In the genomic region with DNA sequence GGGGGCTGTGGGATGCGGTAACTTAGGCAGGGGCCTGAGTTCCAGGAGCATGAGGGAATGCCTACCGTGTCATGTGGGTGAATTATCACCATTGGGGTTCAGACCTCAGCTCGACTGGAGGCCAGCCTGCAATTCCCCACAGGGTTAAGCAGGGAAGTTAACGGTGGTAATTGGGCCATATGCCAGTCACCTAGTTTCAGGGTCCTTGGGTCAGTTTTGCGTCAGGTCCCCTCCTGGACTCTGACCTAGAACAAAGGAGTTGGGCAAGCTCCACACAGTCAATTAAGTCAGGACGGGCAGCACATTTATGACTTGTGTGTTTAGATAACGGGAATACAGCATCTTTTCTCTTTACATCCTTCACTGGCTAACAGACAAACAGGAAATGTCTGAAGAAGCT, we compare ENCODE assay signal across 19 mouse cellular contexts. TPM values are rescaled to one million over a fixed set of nuclear protein-coding genes. Genes with fewer than 3 reads are reported as not detected.
DNase-seq lines count a peak whose midpoint lies in the region; ATAC-seq and TF ChIP-seq lines count a peak whose summit lies in the region.
"Had no signal": no experiment of that assay in that cellular context is flagged by ENCODE, and none has a peak within 500 bp of the region (broad histone marks: within the 10 kb centered on the region; RNA-seq: fewer than 3 reads in every experiment).

No protein-coding gene starts in this region.

- no peak overlapping the region for H3K9ac ChIP-seq in heart, postnatal 0 days (replicated peaks; ENCODE audit: low read depth, low read length)
- H3K9ac ChIP-seq in liver, embryonic 16.5 days (ENCODE audit: low read depth, low read length), result no peak overlapping the region
- H3K9ac ChIP-seq in intestine, embryonic 16.5 days (ENCODE audit: low read depth, low read length), result no peak overlapping the region
- no peak overlapping the region for H3K9ac ChIP-seq in limb, embryonic 14.5 days (ENCODE audit: low read depth, low read length, severe bottlenecking)
- H3K9ac ChIP-seq: hindbrain, embryonic 15.5 days; midbrain, embryonic 15.5 days; stomach, embryonic 15.5 days had no signal

- no peak for TF ChIP-seq EP300 in heart, postnatal 0 days (IDR thresholded peaks at IDR 0.05; ENCODE audit: low read depth)

- H3K4me3 ChIP-seq in heart, postnatal 0 days (ENCODE audit: low read depth, low read length), result no peak overlapping the region
- no peak overlapping the region for H3K4me3 ChIP-seq in liver, embryonic 16.5 days (ENCODE audit: low read depth, low read length)
- H3K4me3 ChIP-seq in intestine, embryonic 16.5 days (ENCODE audit: low read length), result no peak overlapping the region
- H3K4me3 ChIP-seq in limb, embryonic 14.5 days (replicated peaks; ENCODE audit: low read length), result no peak overlapping the region
- H3K4me3 ChIP-seq: hindbrain, embryonic 15.5 days; midbrain, embryonic 15.5 days; myocyte; stomach, embryonic 15.5 days had no signal

- DNase-seq in heart, postnatal 0 days (ENCODE audit: low spot score), result no peak
- DNase-seq in heart, adult 9 months (ENCODE audit: low spot score in 2 of 2), result no peak
- DNase-seq in liver, result no peak
- DNase-seq in limb, embryonic 14.5 days (ENCODE audit: low spot score), result no peak
- DNase-seq in right cerebral cortex, postnatal 10 days (ENCODE audit: low spot score in 2 of 2), result no peak
- no peak for DNase-seq in cerebellum, postnatal 36 days
- DNase-seq: cerebellum, adult 8-10 months; heart, postnatal 10 days; kidney, adult 18-20 months; lung, adult 2 months; lung, postnatal 36 days; thymus, adult 18-20 months had no signal

- no peak for TF ChIP-seq POLR2A in limb, embryonic 14.5 days (IDR thresholded peaks at IDR 0.05; ENCODE audit: borderline replicate concordance, extremely low read depth, insufficient read depth, insufficient read length)

- 0 out of 2 replicates have a peak overlapping the region, but pooled peaks have one; percentile 7 for H3K27ac ChIP-seq in heart, postnatal 0 days (ENCODE audit: low read depth)
- peak overlapping the region; percentile 44; the same call in 1 of the 2 replicates for H3K27ac ChIP-seq in liver, embryonic 16.5 days (ENCODE audit: low read length)
- H3K27ac ChIP-seq in intestine, embryonic 16.5 days (ENCODE audit: low read length), result peak overlapping the region; percentile 24; the same call in 1 of the 2 replicates
- H3K27ac ChIP-seq in limb, embryonic 14.5 days (replicated peaks; ENCODE audit: low read depth, low read length), result peak overlapping the region; percentile 48; the same call in 1 of the 2 replicates
- H3K27ac ChIP-seq: hindbrain, embryonic 15.5 days; midbrain, embryonic 15.5 days; stomach, embryonic 15.5 days had no signal

- H3K27me3 ChIP-seq in heart, postnatal 0 days (ENCODE audit: control insufficient read depth, insufficient read depth, low read length), result no peaks in the 10 kb centered on the region
- H3K27me3 ChIP-seq in liver, embryonic 16.5 days (ENCODE audit: control insufficient read depth, insufficient read depth, low read depth, low read length), result no peaks in the 10 kb centered on the region
- H3K27me3 ChIP-seq in intestine, embryonic 16.5 days (replicated peaks; ENCODE audit: control insufficient read depth, insufficient read depth, low read length), result no peaks in the 10 kb centered on the region
- no peaks in the 10 kb centered on the region for H3K27me3 ChIP-seq in limb, embryonic 14.5 days (ENCODE audit: control insufficient read depth, insufficient read depth, low read length)
- H3K27me3 ChIP-seq: hindbrain, embryonic 15.5 days; midbrain, embryonic 15.5 days; stomach, embryonic 15.5 days had no signal

- H3K4me1 ChIP-seq in heart, postnatal 0 days (ENCODE audit: control insufficient read depth, insufficient read depth), result peaks cover 5% of the 10 kb centered on the region
- peaks cover 26% of the 10 kb centered on the region for H3K4me1 ChIP-seq in liver, embryonic 16.5 days (ENCODE audit: control insufficient read depth, low read depth, low read length)
- H3K4me1 ChIP-seq in intestine, embryonic 16.5 days (ENCODE audit: control insufficient read depth, insufficient read depth, low read length), result peaks cover 17% of the 10 kb centered on the region
- H3K4me1 ChIP-seq in limb, embryonic 14.5 days (ENCODE audit: control insufficient read depth, insufficient read depth, low read length), result peaks cover 8% of the 10 kb centered on the region; the same call in 1 of the 2 replicates

- no peak for ATAC-seq in heart, postnatal 0 days (ENCODE audit: insufficient read depth, low read depth)
- no peak for ATAC-seq in liver, embryonic 16.5 days (ENCODE audit: low read depth)
- peak; percentile 22; the same call in 1 of the 2 replicates for ATAC-seq in intestine, embryonic 16.5 days
- ATAC-seq in limb, embryonic 14.5 days (ENCODE audit: low FRiP score, low read depth), result no peak
- ATAC-seq: forebrain, embryonic 16.5 days; midbrain, embryonic 15.5 days had no signal

- 33% methylated on average over 7 of the region's 7 CpGs for WGBS in heart, postnatal 0 days
- 41% methylated on average over 7 of the region's 7 CpGs for WGBS in liver, embryonic 16.5 days (ENCODE audit: insufficient replicate concordance)
- 18% methylated on average over 7 of the region's 7 CpGs for whole genome bisulfite sequencing in intestine, embryonic 16.5 days
- WGBS in limb, embryonic 14.5 days, result 27% methylated on average over 7 of the region's 7 CpGs

- H3K36me3 ChIP-seq in heart, postnatal 0 days (replicated peaks; ENCODE audit: control insufficient read depth, insufficient read depth, low read length), result no peaks in the 10 kb centered on the region
- no peaks in the 10 kb centered on the region for H3K36me3 ChIP-seq in liver, embryonic 16.5 days (ENCODE audit: control insufficient read depth, insufficient read depth)
- no peaks in the 10 kb centered on the region for H3K36me3 ChIP-seq in intestine, embryonic 16.5 days (ENCODE audit: control insufficient read depth, insufficient read depth, low read length)
- H3K36me3 ChIP-seq in limb, embryonic 14.5 days (ENCODE audit: control insufficient read depth, insufficient read depth, low read length), result no peaks in the 10 kb centered on the region
- H3K36me3 ChIP-seq: hindbrain, embryonic 15.5 days; midbrain, embryonic 15.5 days; stomach, embryonic 15.5 days had no signal

- TF ChIP-seq CTCF in heart, postnatal 0 days (IDR thresholded peaks at IDR 0.05; ENCODE audit: low read depth), result no peak

- no peak overlapping the region for H3K4me2 ChIP-seq in heart, postnatal 0 days (ENCODE audit: low read depth, low read length)
- no peak overlapping the region for H3K4me2 ChIP-seq in liver, embryonic 16.5 days (ENCODE audit: low read depth, low read length)
- H3K4me2 ChIP-seq in intestine, embryonic 16.5 days (ENCODE audit: low read depth, low read length), result no peak overlapping the region
- no peak overlapping the region for H3K4me2 ChIP-seq in limb, embryonic 14.5 days (replicated peaks; ENCODE audit: low read depth, low read length, severe bottlenecking)
- H3K4me2 ChIP-seq: hindbrain, embryonic 15.5 days; midbrain, embryonic 15.5 days; stomach, embryonic 15.5 days had no signal

- no peaks in the 10 kb centered on the region for H3K9me3 ChIP-seq in heart, postnatal 0 days (replicated peaks; ENCODE audit: control insufficient read depth, low read length)
- H3K9me3 ChIP-seq in liver, embryonic 16.5 days (replicated peaks; ENCODE audit: control insufficient read depth, low read length), result no peaks in the 10 kb centered on the region
- no peaks in the 10 kb centered on the region for H3K9me3 ChIP-seq in intestine, embryonic 16.5 days (ENCODE audit: control insufficient read depth, low read length)
- H3K9me3 ChIP-seq in limb, embryonic 14.5 days (ENCODE audit: control insufficient read depth, low read length), result no peaks in the 10 kb centered on the region
- H3K9me3 ChIP-seq: hindbrain, embryonic 15.5 days; midbrain, embryonic 15.5 days; stomach, embryonic 15.5 days had no signal

RNA-seq across cellular contexts. Expression of gene Supt5, which starts 2.8 kb away (rescaled TPM):
- 52.3 and 71.4 TPM in 2 replicates for total RNA-seq in heart, postnatal 0 days (2014; rRNA removed; ENCODE audit: low replicate concordance)
- 36.4 and 36.6 TPM in 2 replicates for polyA plus RNA-seq in heart, postnatal 0 days (2015; fragmentation: Nextera tagmentation; extraction: Ambion mirVana)
- 31.3 and 34.0 TPM in 2 replicates for polyA plus RNA-seq in liver, embryonic 16.5 days (2015; fragmentation: Nextera tagmentation; extraction: Ambion mirVana)
- 77.1 and 79.2 TPM in 2 replicates for polyA plus RNA-seq in intestine, embryonic 16.5 days (2015; fragmentation: Nextera tagmentation; extraction: Ambion mirVana)
- polyA plus RNA-seq in limb, embryonic 14.5 days (2012; rRNA removed), result 116 and 127 TPM in 2 replicates
- polyA plus RNA-seq in limb, embryonic 14.5 days (2014; fragmentation: Nextera tagmentation; extraction: Ambion mirVana), result 76.2 and 84.4 TPM in 2 replicates

RNA-seq across cellular contexts. Expression of gene Rps16, which starts 9.1 kb away (rescaled TPM):
- 145 and 161 TPM in 2 replicates for total RNA-seq in heart, postnatal 0 days (2014; rRNA removed; ENCODE audit: low replicate concordance)
- 481 and 513 TPM in 2 replicates for polyA plus RNA-seq in heart, postnatal 0 days (2015; fragmentation: Nextera tagmentation; extraction: Ambion mirVana)
- 531 and 598 TPM in 2 replicates for polyA plus RNA-seq in liver, embryonic 16.5 days (2015; fragmentation: Nextera tagmentation; extraction: Ambion mirVana)
- 977 and 1,010 TPM in 2 replicates for polyA plus RNA-seq in intestine, embryonic 16.5 days (2015; fragmentation: Nextera tagmentation; extraction: Ambion mirVana)
- polyA plus RNA-seq in limb, embryonic 14.5 days (2012; rRNA removed), result 1,848 and 2,127 TPM in 2 replicates
- 1,280 and 1,345 TPM in 2 replicates for polyA plus RNA-seq in limb, embryonic 14.5 days (2014; fragmentation: Nextera tagmentation; extraction: Ambion mirVana)

RNA-seq across cellular contexts. Expression of gene Timm50, which starts 29.5 kb away (rescaled TPM):
- total RNA-seq in heart, postnatal 0 days (2014; rRNA removed; ENCODE audit: low replicate concordance), result 60.6 and 69.9 TPM in 2 replicates
- polyA plus RNA-seq in heart, postnatal 0 days (2015; fragmentation: Nextera tagmentation; extraction: Ambion mirVana), result 90.1 and 90.6 TPM in 2 replicates
- polyA plus RNA-seq in liver, embryonic 16.5 days (2015; fragmentation: Nextera tagmentation; extraction: Ambion mirVana), result 66.1 and 67.9 TPM in 2 replicates
- polyA plus RNA-seq in intestine, embryonic 16.5 days (2015; fragmentation: Nextera tagmentation; extraction: Ambion mirVana), result 161 and 174 TPM in 2 replicates
- polyA plus RNA-seq in limb, embryonic 14.5 days (2012; rRNA removed), result 98.1 and 119 TPM in 2 replicates
- polyA plus RNA-seq in limb, embryonic 14.5 days (2014; fragmentation: Nextera tagmentation; extraction: Ambion mirVana), result 138 TPM in 2 replicates

RNA-seq across cellular contexts. Expression of gene Plekhg2, which starts 31.0 kb away (rescaled TPM):
- total RNA-seq in heart, postnatal 0 days (2014; rRNA removed; ENCODE audit: low replicate concordance), result 23.5 and 41.7 TPM in 2 replicates
- polyA plus RNA-seq in heart, postnatal 0 days (2015; fragmentation: Nextera tagmentation; extraction: Ambion mirVana), result 11.8 and 13.7 TPM in 2 replicates
- polyA plus RNA-seq in liver, embryonic 16.5 days (2015; fragmentation: Nextera tagmentation; extraction: Ambion mirVana), result 4.8 and 6.3 TPM in 2 replicates
- 37.9 and 38.2 TPM in 2 replicates for polyA plus RNA-seq in intestine, embryonic 16.5 days (2015; fragmentation: Nextera tagmentation; extraction: Ambion mirVana)
- polyA plus RNA-seq in limb, embryonic 14.5 days (2012; rRNA removed), result 67.3 and 87.8 TPM in 2 replicates
- polyA plus RNA-seq in limb, embryonic 14.5 days (2014; fragmentation: Nextera tagmentation; extraction: Ambion mirVana), result 59.0 and 69.1 TPM in 2 replicates

RNA-seq across cellular contexts. Expression of gene Zfp36, which starts 38.7 kb away (rescaled TPM):
- 10.8 and 19.2 TPM in 2 replicates for total RNA-seq in heart, postnatal 0 days (2014; rRNA removed; ENCODE audit: low replicate concordance)
- 12.5 and 13.6 TPM in 2 replicates for polyA plus RNA-seq in heart, postnatal 0 days (2015; fragmentation: Nextera tagmentation; extraction: Ambion mirVana)
- polyA plus RNA-seq in liver, embryonic 16.5 days (2015; fragmentation: Nextera tagmentation; extraction: Ambion mirVana), result 7.9 and 10.8 TPM in 2 replicates
- 37.3 and 43.6 TPM in 2 replicates for polyA plus RNA-seq in intestine, embryonic 16.5 days (2015; fragmentation: Nextera tagmentation; extraction: Ambion mirVana)
- polyA plus RNA-seq in limb, embryonic 14.5 days (2012; rRNA removed), result 12.3 and 19.0 TPM in 2 replicates
- polyA plus RNA-seq in limb, embryonic 14.5 days (2014; fragmentation: Nextera tagmentation; extraction: Ambion mirVana), result 16.0 TPM in 2 replicates
